Mouse (Mus musculus) hindbrain, embryonic 11.5 days (tissue): ENCODE results near the gene Fgfr2. TPM values are rescaled to one million over a fixed set of nuclear protein-coding genes. Genes with fewer than 3 reads are reported as not detected.

Experiments used
- ATAC-seq: fragments of 200-750 bp; cut with Nextera tagmentation; 2 replicates; pipeline ENCODE4 v1.8.0; 2017; ENCODE audit warnings: mild to moderate bottlenecking, moderate TSS enrichment, moderate library complexity; ENCODE audit not compliant: low FRiP score
- DNase-seq: peaks from one replicate; pipeline ENCODE4 v3.0.0-alpha.2; 2015; ENCODE audit warnings: low spot score
- H3K27ac ChIP-seq: fragments of 300-500 bp; sonication (generic); 2 replicates; pipeline ENCODE4 v1.5.1; 2014; ENCODE audit warnings: mild to moderate bottlenecking, low read depth, low read length
- H3K27me3 ChIP-seq: fragments of 300-500 bp; sonication (generic); 2 replicates; pipeline ENCODE4 v1.6.1; 2014; ENCODE audit warnings: mild to moderate bottlenecking, low read length, moderate library complexity, mixed read lengths; ENCODE audit not compliant: control insufficient read depth, insufficient read depth
- H3K36me3 ChIP-seq: fragments of 300-500 bp; sonication (generic); 2 replicates; pipeline ENCODE4 v1.6.1; 2014; ENCODE audit warnings: mild to moderate bottlenecking, low read length, moderate library complexity, mixed read lengths; ENCODE audit not compliant: control insufficient read depth, insufficient read depth
- H3K4me1 ChIP-seq: fragments of 300-500 bp; sonication (generic); replicated peaks from 2 replicates; pipeline ENCODE4 v1.6.1; 2014; ENCODE audit warnings: low read length, mixed read lengths; ENCODE audit not compliant: control insufficient read depth, insufficient read depth
- H3K4me2 ChIP-seq: fragments of 300-500 bp; sonication (generic); replicated peaks from 2 replicates; pipeline ENCODE4 v1.6.1; 2014; ENCODE audit warnings: mild to moderate bottlenecking, low read depth, low read length
- H3K4me3 ChIP-seq: fragments of 300-500 bp; sonication (generic); 2 replicates; pipeline ENCODE4 v1.5.1; 2014; ENCODE audit warnings: low read depth, low read length
- H3K9ac ChIP-seq: fragments of 300-500 bp; sonication (generic); 2 replicates; pipeline ENCODE4 v1.6.1; 2014; ENCODE audit warnings: low read depth, low read length
- H3K9me3 ChIP-seq: fragments of 300-500 bp; sonication (generic); 2 replicates; pipeline ENCODE4 v1.6.1; 2016; ENCODE audit warnings: low read length; ENCODE audit not compliant: control insufficient read depth
- WGBS: fragments of 180-500 bp; shearing (Covaris S2); extraction: QIAGEN DNeasy Blood & Tissue Kit; methylation state at CpG from one replicate; pipeline ENCODE4 v1.1.7; 2014; 5-methylcytosine and 5-hydroxymethylcytosine counted together
- polyA plus RNA-seq: library from polyadenylated mRNA; unstranded; fragments of >200 nt; fragmentation: Nextera tagmentation; extraction: Ambion mirVana; gene quantifications from 2 replicates; pipeline ENCODE4 v1.2.1, GENCODE M21; 2014

Fgfr2 gene
- polyA plus RNA-seq, 1 experiment from 2014 or later, result 71.3 TPM

DNA sequence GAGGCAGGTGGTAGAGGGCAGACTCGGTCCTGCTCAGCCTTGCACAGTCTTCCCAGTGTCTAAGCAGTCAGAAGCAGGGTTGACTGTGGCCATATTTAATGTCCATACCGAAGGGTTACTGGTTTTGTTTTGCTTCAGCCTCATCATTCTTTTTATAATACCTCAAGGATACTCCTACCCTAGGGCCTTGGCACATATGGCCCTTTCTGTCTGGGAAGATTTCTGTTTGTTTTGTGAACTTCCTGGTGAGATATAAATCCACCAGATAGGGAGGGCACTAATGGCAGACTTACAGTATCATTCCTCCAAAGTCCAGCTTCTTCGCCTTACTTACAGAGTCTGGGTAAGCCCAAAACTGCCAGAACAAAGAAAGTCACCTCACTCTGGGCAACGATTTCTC lies 2395.6 kb downstream of the Fgfr2 start:
- Histone ChIP-seq H3K9ac (no peak overlapping the region), H3K4me2 (no peak overlapping the region), H3K36me3 (0 out of 2 replicates have a peak, but pooled peaks cover 3% of the 10 kb centered on the region), H3K4me1 (no peaks in the 10 kb centered on the region), H3K27ac (no peak overlapping the region), H3K4me3 (no peak overlapping the region), H3K27me3 (no peaks in the 10 kb centered on the region), H3K9me3 (no peaks in the 10 kb centered on the region)
- DNase-seq (no peak), ATAC-seq (no peak)
- 87% methylated on average over 4 of the region's 4 CpGs for WGBS

DNA sequence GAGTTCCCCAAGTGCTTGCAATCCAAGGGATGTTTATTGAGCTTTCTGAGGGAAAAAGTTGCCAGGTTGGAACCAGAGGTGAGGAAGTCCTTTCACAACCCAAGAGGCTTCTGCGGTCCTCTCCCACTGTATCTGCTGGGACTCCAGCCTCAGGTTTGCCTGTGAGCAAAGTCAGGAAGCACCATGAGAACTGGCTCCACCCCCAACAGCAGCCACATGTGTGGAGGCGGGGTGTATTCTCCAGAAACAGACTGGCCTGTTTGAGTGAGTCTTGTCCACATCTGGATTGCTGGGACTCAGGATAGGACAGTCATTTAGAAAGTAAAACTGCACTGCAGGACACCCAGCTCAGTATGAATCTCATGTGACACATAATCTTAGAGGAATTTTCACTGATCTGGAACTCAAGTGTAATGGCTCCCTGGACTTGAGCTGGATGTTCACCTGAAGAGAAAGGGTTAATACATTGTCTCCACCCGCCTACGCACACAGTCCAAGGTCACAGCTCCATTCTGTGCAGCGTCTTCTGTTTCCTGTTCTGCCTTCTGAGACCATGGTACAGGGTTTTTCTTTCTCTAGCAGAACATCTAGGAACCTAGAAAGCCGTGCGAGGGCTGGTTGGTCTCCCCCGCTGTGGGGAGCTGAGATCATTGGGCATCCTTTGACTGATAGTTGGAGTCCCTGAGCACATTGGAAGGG lies 2396.3 kb downstream of the Fgfr2 start:
- Histone ChIP-seq H3K36me3 (0 out of 2 replicates have a peak, but pooled peaks cover 3% of the 10 kb centered on the region), H3K9ac (no peak overlapping the region), H3K27me3 (no peaks in the 10 kb centered on the region), H3K4me1 (no peaks in the 10 kb centered on the region), H3K9me3 (no peaks in the 10 kb centered on the region), H3K27ac (no peak overlapping the region), H3K4me3 (no peak overlapping the region), H3K4me2 (no peak overlapping the region)
- no peak for ATAC-seq
- DNase-seq, result no peak
- WGBS, result 71% methylated on average over 8 of the region's 8 CpGs

DNA sequence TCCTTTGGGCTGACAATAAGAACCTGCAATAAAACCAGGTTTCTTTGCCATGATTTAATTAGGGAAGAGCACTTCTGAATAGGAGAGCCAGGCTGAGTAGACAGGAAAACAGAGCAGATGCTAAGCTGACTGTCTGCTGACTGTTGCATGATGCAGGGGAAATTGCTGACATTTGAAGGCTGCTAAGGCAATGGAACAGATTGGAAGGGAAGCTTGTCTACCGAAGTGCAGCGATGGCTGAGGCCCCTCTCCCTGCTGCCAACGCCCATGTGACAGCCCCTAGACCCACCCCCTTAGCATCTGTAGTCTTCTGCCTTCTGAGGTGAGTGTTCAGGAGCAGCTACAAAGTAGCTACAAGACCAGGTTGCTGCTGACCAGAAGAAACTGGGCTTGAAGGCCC lies 2397.0 kb downstream of the Fgfr2 start:
- Histone ChIP-seq H3K36me3 (0 out of 2 replicates have a peak, but pooled peaks cover 3% of the 10 kb centered on the region), H3K9ac (no peak overlapping the region), H3K27ac (no peak overlapping the region), H3K27me3 (no peaks in the 10 kb centered on the region), H3K4me1 (no peaks in the 10 kb centered on the region), H3K9me3 (no peaks in the 10 kb centered on the region), H3K4me3 (no peak overlapping the region), H3K4me2 (no peak overlapping the region)
- ATAC-seq (no peak), DNase-seq (no peak)
- 78% methylated on average over 3 of the region's 3 CpGs for WGBS

DNA sequence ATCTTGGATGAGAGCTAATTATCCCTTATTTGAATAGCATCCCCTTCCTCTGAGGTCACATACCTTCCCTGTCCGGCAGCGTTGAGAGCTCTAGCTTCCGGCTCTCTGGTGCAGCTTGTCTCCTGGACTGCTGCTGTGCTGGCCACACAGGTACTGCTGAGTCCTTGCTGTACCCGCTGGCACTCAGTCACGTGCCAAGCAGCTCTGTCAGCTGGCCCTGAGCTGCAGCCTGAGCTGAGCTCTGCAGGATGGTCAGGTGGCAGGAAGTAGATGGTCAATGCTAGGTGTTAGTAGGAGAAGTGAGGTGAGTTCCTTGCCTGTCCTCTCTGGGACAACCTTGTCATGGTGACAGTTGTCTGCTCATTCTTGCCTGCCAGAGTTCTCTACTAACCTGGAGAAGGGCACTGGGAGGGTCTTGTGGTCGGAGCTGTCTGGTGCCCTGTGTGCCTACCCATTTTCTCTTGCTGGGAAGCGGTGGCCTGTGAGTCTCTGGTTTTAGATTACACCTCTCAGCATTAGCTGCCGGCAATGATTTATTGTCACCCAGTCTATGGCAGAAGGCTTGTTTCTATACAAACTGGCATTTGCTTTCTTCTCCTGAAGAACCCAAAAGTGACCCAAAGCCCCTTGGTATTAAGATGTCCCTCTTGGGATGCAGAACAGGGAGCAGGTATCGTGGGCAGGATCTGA lies 2402.4 kb downstream of the Fgfr2 start:
- H3K9ac ChIP-seq, result no peak overlapping the region

DNA sequence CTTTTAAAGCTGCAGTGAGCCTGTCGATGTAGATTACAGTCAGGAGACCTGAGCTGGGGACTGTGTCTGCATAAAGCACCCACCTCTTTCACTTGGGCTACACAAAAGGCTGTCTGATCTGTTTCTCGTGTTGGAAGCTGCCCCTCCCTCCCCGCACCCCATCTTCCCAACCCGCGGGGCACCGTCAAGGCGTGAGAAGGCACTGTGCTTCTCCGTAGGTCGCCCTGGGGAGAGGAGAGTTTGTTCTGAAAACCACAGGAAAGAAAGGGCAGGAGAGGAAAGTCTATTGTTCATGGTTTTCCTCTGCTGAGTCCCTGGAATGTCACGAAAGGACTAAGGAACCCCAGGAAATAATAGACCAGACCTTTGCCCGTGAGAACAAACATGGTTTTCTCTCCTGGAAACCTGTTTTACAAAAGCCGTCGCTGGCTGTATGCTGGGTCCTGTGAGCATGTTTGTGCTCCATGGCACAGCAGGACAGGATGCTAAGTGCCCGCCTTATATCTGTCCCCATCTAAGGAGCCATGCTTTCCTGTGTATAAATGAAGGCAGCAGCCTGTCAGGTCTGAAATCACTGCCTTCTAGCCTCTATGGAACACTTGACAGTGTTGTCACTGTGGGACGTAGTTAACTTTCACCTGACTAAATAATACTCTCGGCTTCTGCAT lies 2403.1 kb downstream of the Fgfr2 start:
- Histone ChIP-seq H3K4me3 (no peak overlapping the region), H3K4me2 (no peak overlapping the region; the same call in 1 of the 2 replicates), H3K27me3 (no peaks in the 10 kb centered on the region), H3K9ac (no peak overlapping the region; the same call in 1 of the 2 replicates), H3K27ac (peak overlapping the region; percentile 39), H3K9me3 (no peaks in the 10 kb centered on the region), H3K36me3 (peaks cover 3% of the 10 kb centered on the region; the same call in 1 of the 2 replicates), H3K4me1 (0 out of 2 replicates have a peak, but pooled peaks cover 3% of the 10 kb centered on the region)
- no peak for DNase-seq
- 14% methylated on average over 16 of the region's 16 CpGs for WGBS
- no peak for ATAC-seq

More for the DNA sequence above, 2402.4 kb downstream of the Fgfr2 start:
- H3K27ac ChIP-seq, result no peak overlapping the region
- peaks cover 3% of the 10 kb centered on the region; the same call in 1 of the 2 replicates for H3K36me3 ChIP-seq
- ATAC-seq (no peak), DNase-seq (no peak)
- 65% methylated on average over 9 of the region's 9 CpGs for WGBS
- H3K4me1 ChIP-seq, result 0 out of 2 replicates have a peak, but pooled peaks cover 3% of the 10 kb centered on the region
- H3K9me3 ChIP-seq, result no peaks in the 10 kb centered on the region
- H3K4me3 ChIP-seq, result no peak overlapping the region
- no peaks in the 10 kb centered on the region for H3K27me3 ChIP-seq
- no peak overlapping the region for H3K4me2 ChIP-seq

DNA sequence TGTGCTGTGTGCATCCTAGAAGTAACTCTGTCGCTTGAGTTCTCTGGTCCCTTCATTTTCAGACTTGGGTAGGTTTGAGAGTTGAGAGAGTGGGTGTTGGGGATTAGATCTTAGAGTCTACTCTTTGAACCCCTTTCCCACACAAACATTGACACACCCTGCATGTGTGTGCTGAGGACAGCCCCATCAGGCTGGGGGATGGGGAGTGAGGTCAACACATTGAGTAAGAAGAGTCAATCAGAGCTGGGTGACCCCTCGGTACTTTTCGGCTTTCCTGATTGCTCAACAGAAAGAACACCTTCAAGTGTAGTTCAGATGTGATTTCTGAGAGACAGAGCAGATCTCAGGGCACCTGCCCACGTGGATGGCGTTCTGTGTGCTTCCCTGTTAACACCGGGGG lies 2406.2 kb downstream of the Fgfr2 start:
- Histone ChIP-seq H3K27ac (no peak overlapping the region), H3K4me1 (0 out of 2 replicates have a peak, but pooled peaks cover 3% of the 10 kb centered on the region), H3K36me3 (peaks cover 3% of the 10 kb centered on the region; the same call in 1 of the 2 replicates), H3K27me3 (no peaks in the 10 kb centered on the region), H3K9me3 (no peaks in the 10 kb centered on the region), H3K9ac (no peak overlapping the region), H3K4me2 (no peak overlapping the region), H3K4me3 (no peak overlapping the region)
- DNase-seq, result no peak
- ATAC-seq, result no peak
- over 99% methylated on average over 6 of the region's 6 CpGs for WGBS

DNA sequence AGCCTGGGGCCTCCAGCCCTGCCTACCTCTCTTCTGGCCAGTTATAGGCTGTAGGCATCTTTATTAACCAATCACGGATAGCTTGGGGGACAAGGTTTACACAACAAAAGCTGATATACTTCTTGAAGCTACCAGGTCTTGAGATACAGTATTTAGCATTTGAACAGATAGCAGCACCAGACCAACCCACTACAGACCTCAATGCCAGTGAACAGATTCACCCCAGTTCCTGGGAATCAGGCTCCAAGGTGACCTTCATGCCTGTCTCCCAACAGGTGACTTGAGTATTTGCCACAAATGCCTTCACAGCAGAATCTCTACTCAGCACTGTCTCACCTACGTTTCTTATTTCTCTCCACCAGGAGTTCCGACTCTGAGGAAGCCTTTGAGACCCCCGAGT lies 2406.8 kb downstream of the Fgfr2 start:
- Histone ChIP-seq H3K27ac (no peak overlapping the region), H3K36me3 (peaks cover 3% of the 10 kb centered on the region; the same call in 1 of the 2 replicates), H3K9me3 (no peaks in the 10 kb centered on the region), H3K9ac (no peak overlapping the region), H3K4me1 (0 out of 2 replicates have a peak, but pooled peaks cover 3% of the 10 kb centered on the region), H3K4me2 (no peak overlapping the region), H3K4me3 (no peak overlapping the region), H3K27me3 (no peaks in the 10 kb centered on the region)
- no peak for DNase-seq
- ATAC-seq, result no peak
- WGBS, result 85% methylated on average over 4 of the region's 4 CpGs

DNA sequence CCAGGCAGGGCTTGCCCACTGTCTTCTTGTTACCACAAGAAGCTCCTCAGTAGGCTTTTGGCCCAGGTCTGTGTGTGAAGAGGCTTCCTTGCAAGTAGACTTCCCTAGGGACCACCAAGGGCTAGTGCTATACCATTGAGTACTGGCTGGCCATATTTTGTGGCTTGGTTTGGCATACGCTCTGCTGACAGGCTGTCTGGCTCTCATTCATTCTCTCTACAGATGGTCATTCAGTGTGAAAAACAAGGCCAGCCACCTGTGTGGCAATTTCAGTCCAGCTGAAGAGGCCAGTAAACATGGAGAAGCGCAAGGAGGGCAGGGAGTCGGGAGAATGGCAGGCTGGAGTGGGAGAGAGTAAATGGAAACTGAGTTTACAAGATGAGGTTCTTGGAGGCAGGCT lies 2407.7 kb downstream of the Fgfr2 start:
- no peak for ATAC-seq
- Histone ChIP-seq H3K4me3 (no peak overlapping the region), H3K9ac (no peak overlapping the region), H3K4me2 (no peak overlapping the region), H3K36me3 (peaks cover 3% of the 10 kb centered on the region; the same call in 1 of the 2 replicates), H3K27ac (no peak overlapping the region), H3K27me3 (no peaks in the 10 kb centered on the region), H3K4me1 (0 out of 2 replicates have a peak, but pooled peaks cover 3% of the 10 kb centered on the region), H3K9me3 (no peaks in the 10 kb centered on the region)
- no peak for DNase-seq
- WGBS, result 93% methylated on average over 3 of the region's 3 CpGs
